Mouse (Mus musculus) myocyte (in vitro differentiated cells): Measurements from ENCODE around the gene Adsl.

Source experiments
- E2F4 ChIP-seq: IDR thresholded peaks from one replicate; pipeline ENCODE4 v1.6.1; 2011; ENCODE audit warnings: mild to moderate bottlenecking, control low read depth, moderate library complexity; ENCODE audit not compliant: insufficient read depth
- MYOG ChIP-seq, 3 experiments: IDR thresholded peaks; one replicate each; pipeline ENCODE4 v1.6.1; 2011; ENCODE audit warnings: control low read depth in 2 of 3, low read depth in 2 of 3, mild to moderate bottlenecking in 2 of 3; ENCODE audit not compliant: insufficient read length in 2 of 3, control insufficient read depth in 1 of 3, insufficient read depth in 1 of 3
- POLR2A ChIP-seq: IDR thresholded peaks from one replicate; pipeline ENCODE4 v1.6.1; 2011; ENCODE audit warnings: low read depth, mild to moderate bottlenecking, control low read depth, moderate library complexity; ENCODE audit not compliant: insufficient read length
- POLR2AphosphoS2 ChIP-seq: IDR thresholded peaks from one replicate; pipeline ENCODE4 v1.6.1; 2011; ENCODE audit warnings: low read depth, control low read depth; ENCODE audit not compliant: insufficient read length
- SRF ChIP-seq: IDR thresholded peaks from one replicate; pipeline ENCODE4 v1.6.1; 2011; ENCODE audit warnings: low read depth; ENCODE audit not compliant: control insufficient read depth, insufficient read length
- TCF12 ChIP-seq: IDR thresholded peaks from one replicate; pipeline ENCODE4 v1.6.1; 2011; ENCODE audit warnings: mild to moderate bottlenecking, control low read depth; ENCODE audit not compliant: poor library complexity, insufficient read depth, severe bottlenecking
- USF1 ChIP-seq: IDR thresholded peaks from one replicate; pipeline ENCODE4 v1.6.1; 2011; ENCODE audit warnings: low read depth, mild to moderate bottlenecking, control low read depth, moderate library complexity

- no peak for TF ChIP-seq POLR2A
- TF ChIP-seq TCF12 = no peak
- TF ChIP-seq MYOG (IDR thresholded peaks at IDR 0.05; ENCODE audit: control insufficient read depth in 1 of 3, insufficient read depth in 1 of 3, insufficient read length in 2 of 3, low read depth in 2 of 3) = no peak
- TF ChIP-seq USF1 = no peak
- no peak for TF ChIP-seq POLR2AphosphoS2
- no peak for TF ChIP-seq E2F4
- TF ChIP-seq SRF = no peak
Observed at GRCm38 (mm10) chr15:80989712-80990111, 41.4 kb downstream of the Adsl start.
